Mouse (Mus musculus) C2C12 (cell line): ENCODE results near the gene Hpca.

ENCODE experiments used
- CEBPB ChIP-seq: IDR thresholded peaks from one replicate; pipeline ENCODE4 v1.6.1; 2011; ENCODE audit warnings: low read depth, mild to moderate bottlenecking, control low read depth, moderate library complexity
- CTCF ChIP-seq: IDR thresholded peaks from one replicate; pipeline ENCODE4 v1.5.1; 2011; ENCODE audit not compliant: control insufficient read depth, insufficient read depth, insufficient read length
- MAX ChIP-seq: IDR thresholded peaks from one replicate; pipeline ENCODE4 v1.6.1; 2011; ENCODE audit warnings: mild to moderate bottlenecking, control low read depth
- MYOG ChIP-seq: IDR thresholded peaks from one replicate; pipeline ENCODE4 v1.6.1; 2011; ENCODE audit not compliant: control insufficient read depth, insufficient read length; ENCODE audit errors: extremely low read depth
- USF1 ChIP-seq: IDR thresholded peaks from one replicate; pipeline ENCODE4 v1.6.1; 2011; ENCODE audit warnings: low read depth, mild to moderate bottlenecking, control low read depth, moderate library complexity

GRCm38 (mm10) chr4:129112231-129112630 is 9.6 kb downstream of the Hpca start:
- TF ChIP-seq CTCF (no peak), MYOG (no peak), CEBPB (no peak), MAX (no peak), USF1 (no peak)
